Mouse (Mus musculus) embryonic facial prominence, embryonic 12.5 days (tissue): ENCODE data around the gene E2f4. TPM values are rescaled to one million over a fixed set of nuclear protein-coding genes. Genes with fewer than 3 reads are reported as not detected.
A peak's percentile ranks its signal among the peaks of the same experiment; 100 is the strongest.

Source experiments
- microRNA counts: library from miRNA; unstranded; fragments of <30 nt; microRNA quantifications from one replicate; lab custom pipeline; 2017
- microRNA-seq: library from miRNA; unstranded; fragments of <30 nt; microRNA quantifications from one replicate; pipeline ENCODE4, GENCODE M21; 2017
- polyA plus RNA-seq: library from polyadenylated mRNA; unstranded; fragments of >200 nt; fragmentation: Nextera tagmentation; extraction: Ambion mirVana; gene quantifications from 2 replicates; pipeline ENCODE4 v1.2.1, GENCODE M21; 2016

The E2f4 gene
- polyA plus RNA-seq, 1 experiment from 2014 or later = 81.1 TPM

MicroRNAs within 50 kb of the gene (microRNA counts, 519-probe panel; counts per million panel counts)
- 2,275 counts per million, percentile 68 among the panel's probes with 10 or more counts for microRNA mmu-miR-328 (lab: Ali Mortazavi, UCI)

Small RNA genes within 50 kb of the gene (microRNA-seq; reads per million reads assigned to microRNA genes)
- gene Gm27320 = not detected
- gene Mir328 = 179 reads per million, percentile 60 among the genes with 10 or more reads in this experiment

Other genes with a start within 250 kb of the E2f4 start
- gene Ces3a, start 249.1 kb upstream of the E2f4 start, polyA plus RNA-seq = not detected in 2 replicates
- not detected in 2 replicates for gene Ces3b, start 213.9 kb upstream of the E2f4 start, polyA plus RNA-seq
- not detected in 2 replicates for gene Ces4a, start 165.9 kb upstream of the E2f4 start, polyA plus RNA-seq
- gene Cbfb, start 127.0 kb upstream of the E2f4 start, polyA plus RNA-seq = 120 and 124 TPM in 2 replicates
- 26.3 and 26.7 TPM in 2 replicates for gene D230025D16Rik, start 72.5 kb upstream of the E2f4 start, polyA plus RNA-seq
- gene B3gnt9, start 42.5 kb upstream of the E2f4 start, polyA plus RNA-seq = 7.1 and 9.1 TPM in 2 replicates
- 17.4 and 18.7 TPM in 2 replicates for gene Tradd, start 33.1 kb upstream of the E2f4 start, polyA plus RNA-seq
- 1.2 and 1.4 TPM in 2 replicates for gene Fbxl8, start 33.0 kb upstream of the E2f4 start, polyA plus RNA-seq
- 0.36 TPM in 1 of 2 replicates, not detected in the other for gene Hsf4, start 27.9 kb upstream of the E2f4 start, polyA plus RNA-seq
- 2.1 and 2.4 TPM in 2 replicates for gene Nol3, start 21.5 kb upstream of the E2f4 start, polyA plus RNA-seq
- 24.2 and 24.5 TPM in 2 replicates for gene 4931428F04Rik, start 7.8 kb upstream of the E2f4 start, polyA plus RNA-seq
- gene Exoc3l, start 1.6 kb upstream of the E2f4 start, polyA plus RNA-seq = 12.8 and 15.2 TPM in 2 replicates
- 3.4 and 4.2 TPM in 2 replicates for gene Elmo3, start 7.9 kb downstream of the E2f4 start, polyA plus RNA-seq
- 1.6 and 1.8 TPM in 2 replicates for gene Lrrc29, start 28.6 kb downstream of the E2f4 start, polyA plus RNA-seq
- gene Tmem208, start 28.7 kb downstream of the E2f4 start, polyA plus RNA-seq = 103 and 106 TPM in 2 replicates
- gene Fhod1, start 50.3 kb downstream of the E2f4 start, polyA plus RNA-seq = 2.3 TPM in 2 replicates
- 5.9 and 7.4 TPM in 2 replicates for gene Slc9a5, start 51.2 kb downstream of the E2f4 start, polyA plus RNA-seq
- gene Plekhg4, start 75.6 kb downstream of the E2f4 start, polyA plus RNA-seq = 0.69 and 0.74 TPM in 2 replicates
- not detected in 2 replicates for gene Kctd19, start 115.8 kb downstream of the E2f4 start, polyA plus RNA-seq
- gene Lrrc36, start 115.9 kb downstream of the E2f4 start, polyA plus RNA-seq = 0.18 and 0.31 TPM in 2 replicates
- 44.6 and 51.1 TPM in 2 replicates for gene Tppp3, start 173.9 kb downstream of the E2f4 start, polyA plus RNA-seq
- gene Zdhhc1, start 199.2 kb downstream of the E2f4 start, polyA plus RNA-seq = 38.3 and 41.8 TPM in 2 replicates
- 6.1 and 6.6 TPM in 2 replicates for gene Hsd11b2, start 221.1 kb downstream of the E2f4 start, polyA plus RNA-seq